Mouse (Mus musculus) megakaryocyte, adult 5-6 weeks (primary cell): ENCODE results near the gene Cers3. TPM values are rescaled to one million over a fixed set of nuclear protein-coding genes. Genes with fewer than 3 reads are reported as not detected.

Experiments
- ATAC-seq: 2 replicates; pipeline ENCODE4 v1.8.0; 2016; ENCODE audit warnings: mild to moderate bottlenecking, inconsistent platforms; ENCODE audit not compliant: poor library complexity, severe bottlenecking
- total RNA-seq, 2 experiments: library from RNA; stranded (forward) in 1 of 2; stranded (reverse) in 1 of 2; fragments of 153-499, 151-499 nt in 1 of 2; fragments of 221-1000, 200-1000 nt in 1 of 2; gene quantifications; 2 replicates each; pipeline versions ENCODE4 v1.2.3 to v1.2.4; 2015 to 2017

The Cers3 gene
- total RNA-seq, 2 experiments from 2014 or later, result not detected

DNA sequence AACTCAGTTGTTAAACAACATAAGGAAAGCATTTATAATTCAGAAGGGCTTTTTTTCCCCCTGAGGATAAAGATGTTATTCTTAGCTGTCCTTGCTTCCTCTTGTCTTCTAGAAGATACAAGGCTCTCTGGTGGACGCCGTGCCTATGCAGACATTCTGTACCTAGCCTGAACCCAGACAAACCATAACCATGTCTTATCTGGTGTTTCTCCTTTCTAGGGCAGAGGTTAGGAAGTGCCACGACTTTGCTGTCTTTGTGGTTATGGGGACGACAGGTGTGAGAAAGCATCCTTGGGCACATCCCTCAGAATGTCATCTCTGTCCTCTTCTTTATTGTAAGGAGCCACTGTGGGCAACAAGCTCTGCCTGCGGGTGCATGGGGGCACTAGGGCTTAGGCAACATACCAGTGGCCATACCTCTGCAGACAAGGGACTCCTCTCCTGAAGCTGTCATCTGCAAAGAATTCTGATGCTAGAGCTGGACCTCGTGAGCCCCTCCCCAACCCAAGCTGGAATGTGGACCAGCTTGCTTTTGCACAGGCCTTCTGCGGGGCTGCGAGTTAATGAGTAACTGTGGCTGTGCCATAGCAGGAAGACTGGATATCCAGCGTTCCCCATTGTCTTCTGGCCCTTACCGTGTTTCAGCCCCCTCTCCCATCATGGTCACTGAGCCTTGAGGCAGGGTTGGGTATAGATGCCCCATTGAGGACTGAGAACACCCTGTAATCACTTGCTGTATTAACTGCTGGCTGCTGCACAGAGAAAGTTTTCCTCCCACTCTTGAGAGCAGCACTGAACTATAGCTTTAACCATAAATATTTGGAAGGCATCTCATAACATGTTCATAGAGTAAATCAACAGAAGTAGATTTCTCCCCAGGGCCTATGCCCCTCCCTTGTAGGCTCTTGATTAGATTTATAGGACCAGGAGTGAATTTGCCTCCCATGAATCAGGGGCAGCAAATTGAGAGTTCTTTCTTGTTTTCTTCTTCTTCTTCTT lies 36.9 kb downstream of the Cers3 start:
- ATAC-seq, result no peak

DNA sequence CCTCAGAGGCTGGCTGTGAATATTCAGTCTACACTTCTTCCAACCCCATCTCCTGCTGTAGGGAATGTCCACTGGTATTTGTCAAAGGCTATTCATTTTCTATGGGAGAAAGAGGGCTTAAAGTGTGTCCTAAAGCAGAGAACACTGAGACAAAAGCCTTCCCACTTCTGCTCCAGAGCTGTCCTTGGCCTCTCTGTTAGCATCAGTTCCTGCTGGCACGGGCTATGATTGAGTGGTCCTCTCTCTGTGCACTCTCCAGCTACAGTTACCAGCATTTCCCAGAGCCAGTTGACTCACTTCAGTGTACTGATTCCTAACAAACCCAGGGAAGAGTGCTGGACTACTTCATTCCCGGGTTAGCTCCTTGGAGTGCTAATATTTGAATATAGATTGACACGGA lies 43.2 kb downstream of the Cers3 start:
- no peak for ATAC-seq

DNA sequence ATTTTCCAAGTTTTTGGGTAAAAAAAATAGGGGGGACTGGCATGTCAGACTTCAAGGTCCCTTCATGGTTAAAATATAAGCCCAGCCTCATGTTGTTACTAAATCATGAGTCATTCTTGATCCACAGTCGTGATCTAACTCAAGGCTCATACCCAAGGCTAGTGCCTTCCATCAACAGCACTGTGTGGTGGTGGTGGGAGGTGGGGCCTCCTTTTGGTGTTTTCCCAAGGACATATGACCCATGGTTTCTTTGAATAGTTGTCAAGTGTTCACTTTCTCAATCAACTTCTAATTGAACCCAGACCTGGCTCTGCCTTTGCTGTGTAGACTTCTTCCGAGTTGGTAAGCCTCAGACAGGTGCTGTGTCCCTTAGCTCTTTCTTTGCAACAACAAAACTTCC lies 44.5 kb downstream of the Cers3 start:
- no peak for ATAC-seq

GRCm38 (mm10) chr7:66789860-66790748 lies 46.8 kb downstream of the Cers3 start:
- 0 out of 2 replicates have a peak, but pooled peaks have one; percentile 3 for ATAC-seq

DNA sequence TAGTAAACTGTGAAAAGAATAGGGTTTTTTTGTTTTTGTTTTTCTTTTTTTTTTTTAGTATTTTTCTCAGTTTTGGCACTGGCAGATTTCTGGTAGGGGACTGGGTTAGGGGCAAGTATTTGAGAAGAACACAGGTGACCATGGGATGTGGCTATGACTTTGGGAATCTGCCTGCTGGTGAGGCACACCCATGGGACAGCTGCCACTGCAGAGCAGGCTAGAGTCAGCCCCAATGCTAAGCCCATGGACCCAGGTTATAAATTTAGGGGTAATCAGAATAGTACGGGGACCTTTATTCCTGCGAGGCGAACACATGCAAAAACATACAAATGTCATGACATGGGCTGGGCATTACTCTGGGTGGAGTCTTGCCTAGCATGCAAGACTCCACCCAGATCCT lies 47.7 kb downstream of the Cers3 start:
- ATAC-seq, result no peak

GRCm38 (mm10) chr7:66796909-66797308 lies 53.6 kb downstream of the Cers3 start:
- ATAC-seq, result no peak

- ATAC-seq, result no peak
Observed at GRCm38 (mm10) chr7:66797345-66797744, 54.0 kb downstream of the Cers3 start.

- ATAC-seq, result no peak
Observed at GRCm38 (mm10) chr7:66798826-66799225, 55.5 kb downstream of the Cers3 start.

DNA sequence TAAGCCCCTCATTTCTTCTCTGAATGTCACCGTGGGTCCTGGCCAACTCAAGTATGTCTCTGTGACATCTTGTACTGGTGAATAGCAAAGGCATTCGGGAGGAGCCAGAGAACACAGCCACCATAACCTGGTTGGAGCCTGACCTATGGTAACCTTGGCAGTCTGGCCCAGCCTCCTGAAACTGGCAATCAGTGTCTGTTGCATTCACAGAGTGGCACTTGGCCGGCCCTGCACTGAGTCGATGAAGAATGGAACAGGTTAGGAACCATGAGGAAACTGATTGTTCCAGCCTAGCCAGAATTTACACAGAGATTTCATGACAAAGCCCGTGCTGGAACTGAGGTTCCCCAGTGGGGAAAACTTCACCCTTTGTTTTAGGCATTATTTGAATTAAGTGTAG lies 57.5 kb downstream of the Cers3 start:
- no peak for ATAC-seq

- ATAC-seq, result no peak
Observed at GRCm38 (mm10) chr7:66801785-66802184, 58.5 kb downstream of the Cers3 start.

DNA sequence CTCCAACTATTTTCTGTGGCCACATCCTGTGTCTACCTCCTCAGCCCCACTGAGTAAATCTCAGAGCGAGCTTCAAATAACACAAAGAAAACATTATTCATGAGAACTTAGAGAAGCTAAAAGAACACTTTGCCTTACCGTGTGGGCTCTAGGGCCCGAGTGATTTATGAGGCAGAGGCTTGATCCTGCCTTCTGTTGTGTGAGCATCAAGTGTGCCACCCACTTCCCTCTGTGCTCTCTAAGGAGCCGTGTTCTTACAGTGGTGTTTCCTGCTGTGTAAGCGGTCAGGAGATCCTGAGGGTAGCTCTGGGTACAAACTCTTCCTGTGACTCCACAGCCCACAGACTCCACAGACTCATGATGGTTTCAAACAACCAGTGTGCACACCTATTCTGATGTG lies 60.5 kb downstream of the Cers3 start:
- ATAC-seq, result no peak

DNA sequence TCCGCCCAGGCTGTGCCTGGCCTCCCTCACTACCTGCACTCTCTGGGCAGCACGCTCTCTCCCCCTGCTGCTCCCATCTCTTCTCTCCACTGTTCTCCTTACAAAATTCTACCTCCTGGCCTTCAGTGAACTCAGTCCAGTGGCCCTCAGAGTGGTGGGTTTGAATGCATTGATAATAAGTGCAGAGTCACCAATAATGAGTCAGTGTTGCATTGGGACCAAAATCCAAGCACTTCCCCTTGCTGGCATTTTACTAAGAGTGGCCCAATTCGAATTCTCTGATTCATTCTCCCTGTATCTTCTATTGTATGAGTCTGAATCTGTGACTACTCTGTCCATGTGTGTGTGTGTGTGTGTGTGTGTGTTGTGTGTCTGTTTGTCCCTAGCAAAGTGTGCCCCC lies 63.5 kb downstream of the Cers3 start:
- ATAC-seq, result no peak

DNA sequence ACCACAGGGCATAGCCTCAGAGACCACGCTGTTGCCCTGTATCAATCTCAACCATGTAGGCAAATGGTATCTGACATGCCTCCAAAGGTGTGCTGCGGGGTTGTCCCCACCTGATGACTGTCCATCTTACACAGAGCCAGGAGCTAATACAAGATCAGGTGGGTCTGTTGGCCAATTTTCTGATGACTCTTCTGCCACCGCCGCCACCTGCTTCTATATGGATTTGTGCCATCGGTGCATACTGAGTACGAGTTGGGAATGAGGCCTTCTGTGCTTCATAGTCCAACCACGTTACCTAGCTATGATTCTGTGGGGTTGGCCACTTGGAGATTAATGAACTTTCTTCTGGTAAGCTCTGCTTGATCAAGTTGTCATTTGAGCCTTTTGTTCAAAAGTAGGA lies 67.1 kb downstream of the Cers3 start:
- ATAC-seq, result no peak

DNA sequence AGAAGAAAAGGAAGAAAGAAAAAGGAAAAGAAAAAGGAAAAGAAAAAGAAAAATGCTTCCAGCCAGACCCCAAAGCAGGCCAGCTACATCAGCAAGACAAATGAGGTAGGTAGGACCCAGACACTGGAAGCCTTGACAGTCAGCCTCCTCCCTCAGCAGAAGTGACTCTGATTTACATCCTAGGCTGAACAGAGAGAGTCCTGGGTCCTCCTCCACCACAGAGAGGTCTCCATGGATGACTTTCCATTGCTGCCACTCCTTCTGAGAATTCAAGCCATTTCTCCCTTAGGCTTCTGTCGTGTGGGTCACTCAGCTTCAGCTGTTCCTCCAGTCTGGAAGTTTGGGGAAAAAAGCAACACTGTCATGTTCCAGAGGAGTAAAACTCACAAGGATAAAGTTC lies 68.0 kb downstream of the Cers3 start:
- no peak for ATAC-seq

GRCm38 (mm10) chr7:66812289-66812688 lies 69.0 kb downstream of the Cers3 start:
- no peak for ATAC-seq

DNA sequence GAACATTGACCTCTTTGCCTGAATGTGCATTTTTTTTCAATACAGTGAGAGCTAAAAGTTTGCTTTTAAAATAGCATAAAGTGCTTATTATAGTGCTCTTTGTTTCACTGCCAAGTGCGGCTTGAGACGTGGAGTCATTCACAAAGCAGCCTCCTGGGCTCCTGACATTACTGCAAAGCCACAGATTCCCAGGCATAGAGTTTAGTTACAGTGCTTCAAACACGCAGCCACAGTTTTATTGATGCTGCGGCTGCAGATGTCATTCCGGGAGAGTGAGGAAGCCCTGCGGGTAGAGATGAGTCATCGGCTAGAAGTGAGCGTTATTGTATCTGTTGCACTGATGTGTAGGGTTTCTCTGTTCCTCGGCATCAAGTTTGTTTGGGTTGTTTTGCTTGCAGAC lies 69.4 kb downstream of the Cers3 start:
- ATAC-seq, result no peak

- ATAC-seq, result no peak
Observed at GRCm38 (mm10) chr7:66813172-66813571, 69.9 kb downstream of the Cers3 start.

DNA sequence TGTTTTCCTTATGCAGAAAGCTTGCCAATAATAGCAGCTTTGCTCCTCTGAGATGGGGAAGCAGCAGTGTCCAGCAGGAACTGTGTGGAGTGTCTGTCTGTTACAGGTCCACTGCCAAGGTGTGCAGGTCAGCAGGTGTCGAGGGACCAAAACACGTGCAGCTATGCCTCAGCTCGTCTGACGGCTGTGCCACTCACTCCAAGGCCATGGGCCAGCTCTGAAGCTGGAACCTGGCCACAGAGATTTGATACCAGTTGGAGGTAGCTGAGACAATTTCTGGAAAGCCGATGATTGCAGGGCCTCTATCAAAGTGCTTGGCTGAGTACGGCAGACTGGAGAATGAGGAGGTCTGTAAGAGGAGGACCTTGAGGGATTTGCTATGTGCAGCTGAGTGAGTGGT lies 72.2 kb downstream of the Cers3 start:
- ATAC-seq, result no peak

GRCm38 (mm10) chr7:66820034-66820433 lies 76.7 kb downstream of the Cers3 start:
- ATAC-seq, result peak; percentile 52; the same call in 1 of the 2 replicates

GRCm38 (mm10) chr7:66830803-66831202 lies 87.5 kb downstream of the Cers3 start:
- ATAC-seq, result no peak

DNA sequence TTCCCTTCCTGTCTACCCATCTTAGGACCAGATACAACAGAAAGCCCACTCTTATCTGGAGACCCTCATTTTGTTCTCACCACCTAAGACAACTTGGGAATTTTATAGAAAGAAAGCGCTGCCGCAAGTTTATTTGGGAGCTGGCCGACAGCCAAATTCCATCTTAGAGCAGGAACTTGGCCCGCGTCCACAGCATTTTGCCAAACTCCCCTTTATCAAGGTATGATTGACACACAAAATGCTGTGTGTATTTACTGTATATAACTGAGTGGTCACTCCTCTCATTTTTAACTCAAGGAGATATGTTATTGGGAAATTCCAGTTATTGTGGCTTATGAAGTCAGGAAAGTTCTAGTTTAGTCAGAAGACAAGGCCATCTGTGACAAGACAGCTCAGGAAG lies 88.0 kb downstream of the Cers3 start:
- ATAC-seq, result no peak
